Mouse (Mus musculus) embryonic facial prominence, embryonic 13.5 days (tissue): ENCODE measurements around the gene Gm4131. TPM values are rescaled to one million over a fixed set of nuclear protein-coding genes. Genes with fewer than 3 reads are reported as not detected.

Experiments used
- ATAC-seq: fragments of 200-750 bp; cut with Nextera tagmentation; 2 replicates; pipeline ENCODE4 v1.8.0; 2017; ENCODE audit warnings: low read depth; ENCODE audit not compliant: insufficient number of reproducible peaks, insufficient read depth, low FRiP score, low TSS enrichment
- H3K27ac ChIP-seq: fragments of 300-500 bp; sonication (generic); 2 replicates; pipeline ENCODE4 v1.5.1; 2015; ENCODE audit warnings: moderate library complexity, mild to moderate bottlenecking, inconsistent platforms
- H3K27me3 ChIP-seq: fragments of 300-500 bp; sonication (generic); 2 replicates; pipeline ENCODE4 v1.6.1; 2015; ENCODE audit warnings: mild to moderate bottlenecking, inconsistent platforms
- H3K36me3 ChIP-seq: fragments of 300-500 bp; sonication (generic); 2 replicates; pipeline ENCODE4 v1.6.1; 2015; ENCODE audit warnings: mild to moderate bottlenecking, inconsistent platforms
- H3K4me1 ChIP-seq: fragments of 300-500 bp; sonication (generic); 2 replicates; pipeline ENCODE4 v1.6.1; 2015; ENCODE audit warnings: inconsistent platforms
- H3K4me2 ChIP-seq: fragments of 300-500 bp; sonication (generic); 2 replicates; pipeline ENCODE4 v1.6.1; 2015; ENCODE audit warnings: moderate library complexity, mild to moderate bottlenecking, inconsistent platforms
- H3K4me3 ChIP-seq: fragments of 300-500 bp; sonication (generic); 2 replicates; pipeline ENCODE4 v1.5.1; 2015; ENCODE audit warnings: mild to moderate bottlenecking, inconsistent platforms
- H3K9ac ChIP-seq: fragments of 300-500 bp; sonication (generic); 2 replicates; pipeline ENCODE4 v1.6.1; 2015; ENCODE audit warnings: mild to moderate bottlenecking, inconsistent platforms
- H3K9me3 ChIP-seq: fragments of 300-500 bp; sonication (generic); 2 replicates; pipeline ENCODE4 v1.6.1; 2016; ENCODE audit warnings: inconsistent platforms
- WGBS: fragments of 180-500 bp; shearing (Covaris S2); methylation state at CpG from one replicate; pipeline ENCODE4 v1.1.7; 2015; ENCODE audit warnings: mixed read lengths; 5-methylcytosine and 5-hydroxymethylcytosine counted together
- polyA plus RNA-seq: library from polyadenylated mRNA; unstranded; fragments of >200 nt; fragmentation: Nextera tagmentation; extraction: Ambion mirVana; gene quantifications from 2 replicates; pipeline ENCODE4 v1.2.1, GENCODE M21; 2015

Gene Gm4131
- polyA plus RNA-seq, 1 experiment from 2014 or later = not detected

GRCm38 (mm10) chr14:62570299-62570698, 3.6 kb upstream of the Gm4131 start:
- peaks cover 4% of the 10 kb centered on the region for H3K4me1 ChIP-seq
- H3K27me3 ChIP-seq = no peaks in the 10 kb centered on the region
- ATAC-seq = no peak
- no peaks in the 10 kb centered on the region for H3K36me3 ChIP-seq
- H3K27ac ChIP-seq = no peak overlapping the region
- WGBS = 50% methylated on average over 4 of the region's 4 CpGs
- no peak overlapping the region for H3K4me2 ChIP-seq
- no peaks in the 10 kb centered on the region for H3K9me3 ChIP-seq
- no peak overlapping the region for H3K9ac ChIP-seq
- no peak overlapping the region for H3K4me3 ChIP-seq

- WGBS = 90% methylated on average over 5 of the region's 5 CpGs
- no peaks in the 10 kb centered on the region for H3K36me3 ChIP-seq
- peaks cover 4% of the 10 kb centered on the region for H3K4me1 ChIP-seq
- no peak overlapping the region for H3K9ac ChIP-seq
- no peak for ATAC-seq
- H3K27me3 ChIP-seq = no peaks in the 10 kb centered on the region; the same call in 1 of the 2 replicates
- H3K27ac ChIP-seq = no peak overlapping the region
- H3K4me2 ChIP-seq = no peak overlapping the region
- no peak overlapping the region for H3K4me3 ChIP-seq
- no peaks in the 10 kb centered on the region for H3K9me3 ChIP-seq
Measured at GRCm38 (mm10) chr14:62569463-62569862, 2.7 kb upstream of the Gm4131 start.

DNA sequence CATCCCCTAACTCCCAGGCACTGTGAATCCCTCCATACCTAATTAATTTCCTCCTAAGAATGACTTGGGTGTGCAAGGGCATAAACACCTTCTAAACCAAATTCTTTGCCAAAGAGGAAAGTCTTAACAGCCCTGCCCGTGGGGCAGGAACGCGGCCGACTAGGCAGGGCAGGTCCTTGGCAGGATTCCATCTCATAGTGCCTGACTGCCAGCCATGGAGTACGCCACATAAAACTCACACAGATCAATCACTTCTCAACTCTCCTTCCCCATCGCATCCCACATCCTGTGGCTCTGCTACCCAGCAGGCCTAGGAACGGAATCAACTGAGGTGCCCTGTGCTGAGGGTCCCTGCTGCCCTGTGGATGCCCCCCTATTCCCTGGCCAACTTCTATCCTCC, 3.0 kb downstream of the Gm4131 start:
- ATAC-seq = no peak
- no peak overlapping the region for H3K4me2 ChIP-seq
- H3K36me3 ChIP-seq = no peaks in the 10 kb centered on the region
- H3K9ac ChIP-seq = no peak overlapping the region
- 75% methylated on average over 7 of the region's 7 CpGs for WGBS
- H3K27ac ChIP-seq = no peak overlapping the region
- peaks cover 6% of the 10 kb centered on the region; the same call in 1 of the 2 replicates for H3K27me3 ChIP-seq
- no peak overlapping the region for H3K4me3 ChIP-seq
- no peaks in the 10 kb centered on the region for H3K4me1 ChIP-seq
- no peaks in the 10 kb centered on the region for H3K9me3 ChIP-seq

DNA sequence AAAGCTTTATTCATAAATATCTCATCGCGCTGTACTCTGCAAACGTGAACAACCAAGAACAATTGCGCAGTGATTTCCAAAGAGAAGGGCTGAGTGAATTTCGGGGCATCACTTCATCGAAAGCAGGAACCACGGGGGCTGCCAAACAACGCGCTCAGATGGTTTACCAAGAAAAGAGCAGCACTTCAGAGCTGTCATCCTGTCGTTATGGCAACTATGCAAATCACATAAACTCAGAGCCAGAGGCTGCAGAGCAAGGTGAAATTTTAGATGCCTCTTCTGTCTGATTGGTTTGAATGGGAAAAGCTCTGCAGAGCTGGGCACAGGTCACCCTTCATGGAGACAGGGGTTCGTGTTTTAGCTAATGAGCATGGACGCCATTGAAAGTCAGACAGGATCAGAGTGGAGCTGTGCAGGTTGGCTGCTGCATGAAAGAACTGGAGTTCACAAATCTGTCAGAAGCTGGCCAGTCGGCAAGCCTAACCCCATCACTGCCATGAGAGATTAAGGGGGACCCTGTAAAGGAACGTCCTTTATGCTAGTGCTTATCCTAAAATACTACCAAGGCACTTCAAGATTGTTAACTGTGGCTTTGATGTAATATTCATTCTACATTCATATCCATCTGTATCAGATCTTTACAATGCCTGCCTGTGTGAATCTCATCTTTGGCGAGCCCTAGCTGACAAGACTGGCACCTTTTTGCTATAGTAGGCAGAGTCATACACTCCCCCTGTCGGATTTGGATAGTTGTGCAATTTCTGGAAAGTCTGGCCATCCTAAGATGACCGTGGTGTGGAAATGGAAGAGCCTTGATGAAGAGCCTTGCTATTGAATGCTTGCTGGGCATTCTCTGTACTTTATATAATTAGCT, 4.6 kb downstream of the Gm4131 start:
- no peak overlapping the region for H3K4me3 ChIP-seq
- H3K4me1 ChIP-seq = no peaks in the 10 kb centered on the region
- ATAC-seq = no peak
- H3K4me2 ChIP-seq = no peak overlapping the region
- H3K27me3 ChIP-seq = peaks cover 14% of the 10 kb centered on the region
- H3K9ac ChIP-seq = no peak overlapping the region
- H3K36me3 ChIP-seq = no peaks in the 10 kb centered on the region
- whole genome bisulfite sequencing = 55% methylated on average over 17 of the region's 17 CpGs
- H3K9me3 ChIP-seq = no peaks in the 10 kb centered on the region
- H3K27ac ChIP-seq = no peak overlapping the region

DNA sequence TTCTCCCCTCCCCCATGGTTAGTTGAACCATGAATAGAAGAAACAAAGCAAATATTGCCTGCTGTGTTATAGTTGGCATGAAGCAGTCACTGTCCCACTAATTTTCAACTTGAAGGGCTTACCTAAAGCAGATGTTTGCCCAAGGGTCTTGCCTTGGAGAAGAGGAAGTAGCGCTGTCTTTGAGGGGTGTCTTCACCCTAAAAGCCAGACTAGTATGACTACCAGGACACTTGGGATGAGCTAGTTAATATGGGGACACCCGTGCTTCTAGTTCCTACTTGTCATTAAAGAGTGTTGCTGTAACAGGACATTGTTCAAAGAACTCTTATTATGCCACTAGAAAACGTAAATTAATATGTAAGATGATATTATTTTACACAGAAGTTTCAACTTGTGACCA, 9.6 kb downstream of the Gm4131 start:
- no peak for ATAC-seq
- Histone ChIP-seq H3K27me3 (peaks cover 37% of the 10 kb centered on the region), H3K9ac (no peak overlapping the region), H3K27ac (no peak overlapping the region), H3K4me3 (no peak overlapping the region), H3K36me3 (no peaks in the 10 kb centered on the region), H3K9me3 (no peaks in the 10 kb centered on the region), H3K4me2 (no peak overlapping the region), H3K4me1 (peaks cover 5% of the 10 kb centered on the region)
- WGBS = 68% methylated on average over 3 of the region's 3 CpGs

DNA sequence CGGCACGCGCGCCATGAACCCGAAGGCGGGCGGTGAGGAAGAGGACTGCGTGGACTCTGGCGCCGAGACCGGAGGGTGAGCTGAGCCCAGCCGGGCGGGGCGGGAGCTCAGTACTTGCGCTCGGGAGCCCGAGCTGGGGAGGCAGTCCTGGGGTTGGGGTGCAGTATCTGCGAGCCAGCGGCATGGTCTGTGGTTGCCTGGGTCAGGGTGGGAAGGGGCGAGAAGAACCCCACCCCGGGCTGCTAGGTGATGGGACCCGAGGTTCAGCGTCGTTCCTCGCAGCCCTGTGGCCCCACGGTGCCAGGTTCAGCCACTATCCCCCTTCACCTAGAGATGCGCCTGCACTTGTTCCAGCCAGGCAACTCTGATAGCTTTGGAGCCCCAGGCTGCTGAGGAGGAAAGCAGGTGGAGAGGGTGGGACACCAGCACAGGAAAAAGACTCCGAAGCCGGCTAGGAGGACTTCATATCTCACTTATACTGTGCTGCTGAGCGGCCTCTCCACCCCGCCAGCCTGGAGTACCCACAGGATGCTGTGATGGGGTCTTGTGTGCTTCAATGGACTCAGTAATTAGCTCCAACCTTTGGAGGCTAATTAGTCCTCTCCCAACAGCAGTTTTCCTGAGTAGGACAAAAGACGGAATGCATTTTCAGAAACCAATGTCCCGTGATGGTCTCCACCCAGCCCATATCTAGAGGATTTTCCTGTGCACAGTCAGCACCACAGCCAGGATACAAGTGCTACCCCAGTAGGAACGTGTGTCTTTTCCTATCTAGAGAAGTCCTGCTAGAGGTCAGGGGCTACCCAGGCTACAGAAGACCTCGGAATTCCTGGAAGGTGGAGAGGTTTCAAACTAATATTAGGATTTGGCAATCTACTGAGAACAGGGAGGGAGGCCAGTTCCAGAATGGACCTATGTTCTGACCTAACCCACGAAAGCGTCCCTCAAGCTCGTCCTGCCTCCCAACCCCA, 10.6 kb downstream of the Gm4131 start:
- H3K9ac ChIP-seq = peak overlapping the region; percentile 70
- 10% methylated on average over 38 of the region's 38 CpGs for WGBS
- H3K4me1 ChIP-seq = peaks cover 5% of the 10 kb centered on the region
- H3K9me3 ChIP-seq = no peaks in the 10 kb centered on the region
- H3K36me3 ChIP-seq = no peaks in the 10 kb centered on the region
- ATAC-seq = peak; percentile 73
- peaks cover 37% of the 10 kb centered on the region for H3K27me3 ChIP-seq
- H3K4me2 ChIP-seq = peak overlapping the region; percentile 92
- H3K4me3 ChIP-seq = peak overlapping the region; percentile 62
- H3K27ac ChIP-seq = no peak overlapping the region

DNA sequence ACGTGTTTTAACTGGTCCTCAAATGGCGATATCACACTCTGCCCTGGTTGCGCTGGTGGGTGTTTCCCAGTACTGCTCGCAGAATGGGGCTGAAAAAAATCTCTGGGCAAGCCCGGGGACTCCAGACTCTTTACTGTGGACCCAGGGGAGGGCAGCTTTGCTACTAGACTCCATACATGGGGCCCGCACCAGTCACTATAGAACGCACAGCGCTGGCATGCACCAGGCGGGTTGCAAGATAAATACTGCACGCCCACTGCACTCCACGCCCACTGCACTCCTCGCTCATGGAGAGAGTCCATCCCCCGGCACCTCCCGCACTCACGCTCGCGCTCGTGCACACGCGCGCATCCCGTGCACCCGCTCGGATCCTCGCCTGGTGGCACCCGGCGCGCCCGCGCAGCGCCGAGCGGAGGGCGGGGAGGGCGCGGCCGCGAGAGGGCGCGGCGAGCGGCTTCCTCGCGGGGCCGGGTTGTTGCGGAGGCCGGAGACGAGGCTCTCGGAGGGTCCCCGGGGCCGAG, 11.4 kb downstream of the Gm4131 start, which contains the start of gene Fam124a:
TSS of gene Fam124a (plus strand) at position 429 of the 521 bp plus-strand sequence.
- under 1% methylated on average over 51 of the region's 51 CpGs for WGBS
- H3K36me3 ChIP-seq = no peaks in the 10 kb centered on the region
- H3K9me3 ChIP-seq = no peaks in the 10 kb centered on the region
- peak within 1 kb of the TSS; percentile 70 for H3K9ac ChIP-seq
- H3K4me3 ChIP-seq = peak within 1 kb of the TSS; percentile 62
- H3K27ac ChIP-seq = no peak within 1 kb of the TSS
- H3K4me2 ChIP-seq = peak within 1 kb of the TSS; percentile 92
- peaks cover 37% of the 10 kb centered on the region for H3K27me3 ChIP-seq
- ATAC-seq = peak; percentile 86
- H3K4me1 ChIP-seq = peaks cover 5% of the 10 kb centered on the region

GRCm38 (mm10) chr14:62553786-62554185, 12.9 kb downstream of the Gm4131 start:
- H3K4me2 ChIP-seq = no peak overlapping the region
- H3K36me3 ChIP-seq = no peaks in the 10 kb centered on the region
- H3K27me3 ChIP-seq = peaks cover 34% of the 10 kb centered on the region
- no peaks in the 10 kb centered on the region for H3K9me3 ChIP-seq
- no peak overlapping the region for H3K27ac ChIP-seq
- WGBS = 69% methylated on average over 5 of the region's 5 CpGs
- H3K9ac ChIP-seq = no peak overlapping the region
- H3K4me3 ChIP-seq = no peak overlapping the region
- ATAC-seq = no peak
- H3K4me1 ChIP-seq = peaks cover 5% of the 10 kb centered on the region

- WGBS = 89% methylated on average over 4 of the region's 4 CpGs
- no peaks in the 10 kb centered on the region for H3K9me3 ChIP-seq
- H3K27ac ChIP-seq = no peak overlapping the region
- no peak overlapping the region for H3K9ac ChIP-seq
- H3K4me2 ChIP-seq = no peak overlapping the region
- no peak for ATAC-seq
- H3K4me1 ChIP-seq = peaks cover 5% of the 10 kb centered on the region
- H3K27me3 ChIP-seq = peaks cover 32% of the 10 kb centered on the region
- no peaks in the 10 kb centered on the region for H3K36me3 ChIP-seq
- no peak overlapping the region for H3K4me3 ChIP-seq
Measured at GRCm38 (mm10) chr14:62552771-62553170, 13.9 kb downstream of the Gm4131 start.

DNA sequence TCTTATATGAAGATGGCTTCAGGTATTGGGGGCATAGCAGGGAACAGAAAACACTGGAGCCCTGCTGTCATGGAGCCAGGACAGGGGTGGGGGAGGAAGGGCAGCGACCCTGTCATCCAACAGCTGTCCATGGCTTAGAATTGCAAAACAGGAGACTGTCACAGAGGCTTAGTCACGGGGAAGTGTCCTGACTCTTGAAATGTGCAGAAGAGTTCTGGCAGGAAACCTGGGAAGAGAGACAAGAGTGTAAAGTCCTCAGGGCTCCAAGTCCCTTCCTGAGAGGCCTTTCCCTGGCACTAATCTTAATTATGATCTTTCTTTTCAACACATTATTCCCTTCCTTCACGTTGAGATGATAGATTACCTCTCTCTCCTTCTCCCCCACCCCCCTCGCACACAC, 16.6 kb downstream of the Gm4131 start:
- H3K4me2 ChIP-seq = no peak overlapping the region
- H3K9ac ChIP-seq = no peak overlapping the region
- peaks cover 15% of the 10 kb centered on the region for H3K27me3 ChIP-seq
- H3K4me1 ChIP-seq = no peaks in the 10 kb centered on the region
- no peaks in the 10 kb centered on the region for H3K9me3 ChIP-seq
- no peak overlapping the region for H3K27ac ChIP-seq
- no peak overlapping the region for H3K4me3 ChIP-seq
- no peaks in the 10 kb centered on the region for H3K36me3 ChIP-seq
- ATAC-seq = no peak
- 39% methylated on average over 4 of the region's 4 CpGs for WGBS

GRCm38 (mm10) chr14:62546746-62547145, 20.0 kb downstream of the Gm4131 start:
- Histone ChIP-seq H3K9me3 (no peaks in the 10 kb centered on the region), H3K27me3 (no peaks in the 10 kb centered on the region; the same call in 1 of the 2 replicates), H3K4me2 (no peak overlapping the region), H3K9ac (no peak overlapping the region), H3K4me1 (no peaks in the 10 kb centered on the region), H3K4me3 (no peak overlapping the region), H3K36me3 (no peaks in the 10 kb centered on the region), H3K27ac (no peak overlapping the region)
- ATAC-seq = no peak
- 31% methylated on average over 4 of the region's 4 CpGs for WGBS
